Mouse (Mus musculus) forebrain, embryonic 15.5 days (tissue): ENCODE results near the gene Faf1. TPM values are rescaled to one million over a fixed set of nuclear protein-coding genes. Genes with fewer than 3 reads are reported as not detected.

Experiments used
- ATAC-seq: fragments of 200-750 bp; cut with Nextera tagmentation; replicated peaks from 2 replicates; pipeline ENCODE4 v1.8.0; 2017; ENCODE audit warnings: mild to moderate bottlenecking, moderate TSS enrichment, moderate library complexity
- H3K27ac ChIP-seq: fragments of 300-500 bp; sonication (generic); replicated peaks from 2 replicates; pipeline ENCODE4 v1.5.1; 2015; ENCODE audit warnings: mild to moderate bottlenecking, inconsistent platforms
- H3K27me3 ChIP-seq: fragments of 300-500 bp; sonication (generic); 2 replicates; pipeline ENCODE4 v1.6.1; 2015; ENCODE audit warnings: inconsistent platforms
- H3K36me3 ChIP-seq: fragments of 300-500 bp; sonication (generic); 2 replicates; pipeline ENCODE4 v1.6.1; 2015; ENCODE audit warnings: mild to moderate bottlenecking, inconsistent platforms
- H3K4me1 ChIP-seq: fragments of 300-500 bp; sonication (generic); 2 replicates; pipeline ENCODE4 v1.6.1; 2015; ENCODE audit warnings: inconsistent platforms
- H3K4me2 ChIP-seq: fragments of 300-500 bp; sonication (generic); replicated peaks from 2 replicates; pipeline ENCODE4 v1.6.1; 2015; ENCODE audit warnings: mild to moderate bottlenecking, inconsistent platforms
- H3K4me3 ChIP-seq: fragments of 300-500 bp; sonication (generic); 2 replicates; pipeline ENCODE4 v1.5.1; 2015; ENCODE audit warnings: mild to moderate bottlenecking, inconsistent platforms
- H3K9ac ChIP-seq: fragments of 300-500 bp; sonication (generic); replicated peaks from 2 replicates; pipeline ENCODE4 v1.6.1; 2015; ENCODE audit warnings: mild to moderate bottlenecking, inconsistent platforms
- H3K9me3 ChIP-seq: fragments of 300-500 bp; sonication (generic); 2 replicates; pipeline ENCODE4 v1.6.1; 2016; ENCODE audit warnings: inconsistent platforms
- WGBS: fragments of 180-500 bp; shearing (Covaris S2); methylation state at CpG from one replicate; pipeline ENCODE4 v1.1.7; 2015; ENCODE audit warnings: mixed read lengths; 5-methylcytosine and 5-hydroxymethylcytosine counted together
- polyA plus RNA-seq: library from polyadenylated mRNA; unstranded; fragments of >200 nt; fragmentation: Nextera tagmentation; extraction: Ambion mirVana; gene quantifications from 2 replicates; pipeline ENCODE4 v1.2.1, GENCODE M21; 2015

Faf1 gene
- 29.0 and 31.3 TPM in 2 replicates for polyA plus RNA-seq

- no peaks in the 10 kb centered on the region for H3K36me3 ChIP-seq
- H3K4me3 ChIP-seq = peak within 1 kb of the TSS; percentile 82
- WGBS = under 1% methylated on average over 101 of the region's 107 CpGs
- ATAC-seq = peak; percentile 98
- H3K4me1 ChIP-seq = peaks cover 19% of the 10 kb centered on the region
- peak within 1 kb of the TSS; percentile 82 for H3K9ac ChIP-seq
- H3K4me2 ChIP-seq = peak within 1 kb of the TSS; percentile 65
- no peaks in the 10 kb centered on the region for H3K27me3 ChIP-seq
- peak within 1 kb of the TSS; percentile 95 for H3K27ac ChIP-seq
- no peaks in the 10 kb centered on the region for H3K9me3 ChIP-seq
These were observed at the start of gene Faf1 for GRCm38 (mm10) chr4:109676218-109677215. TSS of gene Faf1 (plus strand) at chr4:109676588.

GRCm38 (mm10) chr4:109630215-109630614 is 46.2 kb upstream of the Faf1 start:
- no peak for ATAC-seq
- H3K4me3 ChIP-seq = no peak overlapping the region
- H3K4me2 ChIP-seq = no peak overlapping the region
- 78% methylated on average over 2 of the region's 2 CpGs for WGBS
- no peaks in the 10 kb centered on the region for H3K9me3 ChIP-seq
- no peaks in the 10 kb centered on the region for H3K36me3 ChIP-seq
- H3K27ac ChIP-seq = no peak overlapping the region
- H3K9ac ChIP-seq = no peak overlapping the region
- H3K4me1 ChIP-seq = no peaks in the 10 kb centered on the region
- H3K27me3 ChIP-seq = no peaks in the 10 kb centered on the region

GRCm38 (mm10) chr4:109631029-109631428 is 45.4 kb upstream of the Faf1 start:
- Histone ChIP-seq H3K36me3 (no peaks in the 10 kb centered on the region), H3K27ac (no peak overlapping the region), H3K27me3 (no peaks in the 10 kb centered on the region), H3K4me3 (no peak overlapping the region), H3K4me1 (no peaks in the 10 kb centered on the region), H3K9me3 (no peaks in the 10 kb centered on the region), H3K9ac (no peak overlapping the region), H3K4me2 (no peak overlapping the region)
- no peak for ATAC-seq
- WGBS = 85% methylated on average over 4 of the region's 4 CpGs

- Histone ChIP-seq H3K4me2 (no peak overlapping the region), H3K27me3 (no peaks in the 10 kb centered on the region), H3K4me3 (no peak overlapping the region), H3K36me3 (no peaks in the 10 kb centered on the region), H3K27ac (no peak overlapping the region), H3K9ac (no peak overlapping the region), H3K9me3 (no peaks in the 10 kb centered on the region), H3K4me1 (no peaks in the 10 kb centered on the region)
- ATAC-seq = no peak
- WGBS = 95% methylated on average over 2 of the region's 2 CpGs
These were observed 41.4 kb upstream of the Faf1 start for GRCm38 (mm10) chr4:109634971-109635370.

- Histone ChIP-seq H3K27ac (no peak overlapping the region), H3K27me3 (no peaks in the 10 kb centered on the region), H3K4me2 (no peak overlapping the region), H3K9me3 (no peaks in the 10 kb centered on the region), H3K4me3 (no peak overlapping the region), H3K36me3 (no peaks in the 10 kb centered on the region), H3K9ac (no peak overlapping the region), H3K4me1 (no peaks in the 10 kb centered on the region)
- 91% methylated on average over 9 of the region's 9 CpGs for WGBS
- no peak for ATAC-seq
These were observed 37.0 kb upstream of the Faf1 start for GRCm38 (mm10) chr4:109639356-109639755.

GRCm38 (mm10) chr4:109640141-109640540 is 36.2 kb upstream of the Faf1 start:
- no peak overlapping the region for H3K9ac ChIP-seq
- no peak overlapping the region for H3K27ac ChIP-seq
- H3K9me3 ChIP-seq = no peaks in the 10 kb centered on the region
- H3K36me3 ChIP-seq = no peaks in the 10 kb centered on the region
- no peak overlapping the region for H3K4me2 ChIP-seq
- no peak overlapping the region for H3K4me3 ChIP-seq
- no peak for ATAC-seq
- H3K4me1 ChIP-seq = no peaks in the 10 kb centered on the region
- H3K27me3 ChIP-seq = no peaks in the 10 kb centered on the region
- 92% methylated on average over 7 of the region's 7 CpGs for WGBS

GRCm38 (mm10) chr4:109641451-109641850 is 34.9 kb upstream of the Faf1 start:
- Histone ChIP-seq H3K27ac (no peak overlapping the region), H3K4me1 (no peaks in the 10 kb centered on the region), H3K27me3 (no peaks in the 10 kb centered on the region), H3K4me3 (no peak overlapping the region), H3K4me2 (no peak overlapping the region), H3K9me3 (no peaks in the 10 kb centered on the region), H3K36me3 (no peaks in the 10 kb centered on the region), H3K9ac (no peak overlapping the region)
- WGBS = 76% methylated on average over 3 of the region's 3 CpGs
- no peak for ATAC-seq

- Histone ChIP-seq H3K4me3 (no peak overlapping the region), H3K36me3 (no peaks in the 10 kb centered on the region), H3K27me3 (no peaks in the 10 kb centered on the region), H3K9ac (no peak overlapping the region), H3K9me3 (no peaks in the 10 kb centered on the region), H3K4me1 (no peaks in the 10 kb centered on the region), H3K4me2 (no peak overlapping the region), H3K27ac (no peak overlapping the region)
- ATAC-seq = no peak
- 77% methylated on average over 4 of the region's 4 CpGs for WGBS
These were observed 29.1 kb upstream of the Faf1 start for GRCm38 (mm10) chr4:109647281-109647680.

GRCm38 (mm10) chr4:109649331-109649730 is 27.1 kb upstream of the Faf1 start:
- H3K4me3 ChIP-seq = no peak overlapping the region
- H3K27ac ChIP-seq = no peak overlapping the region
- no peak overlapping the region for H3K4me2 ChIP-seq
- H3K27me3 ChIP-seq = peaks cover 3% of the 10 kb centered on the region; the same call in 1 of the 2 replicates
- H3K9ac ChIP-seq = no peak overlapping the region
- H3K9me3 ChIP-seq = no peaks in the 10 kb centered on the region
- H3K4me1 ChIP-seq = no peaks in the 10 kb centered on the region
- no peak for ATAC-seq
- no peaks in the 10 kb centered on the region for H3K36me3 ChIP-seq
- 85% methylated on average over 5 of the region's 5 CpGs for WGBS

- Histone ChIP-seq H3K4me2 (no peak overlapping the region), H3K4me1 (peaks cover 15% of the 10 kb centered on the region), H3K9ac (no peak overlapping the region), H3K27me3 (peaks cover 17% of the 10 kb centered on the region; the same call in 1 of the 2 replicates), H3K27ac (no peak overlapping the region), H3K9me3 (no peaks in the 10 kb centered on the region), H3K4me3 (no peak overlapping the region), H3K36me3 (no peaks in the 10 kb centered on the region)
- ATAC-seq = no peak
These were observed 23.1 kb upstream of the Faf1 start for GRCm38 (mm10) chr4:109653251-109653650.

- H3K27ac ChIP-seq = no peak overlapping the region
- peaks cover 27% of the 10 kb centered on the region for H3K27me3 ChIP-seq
These were observed 21.7 kb upstream of the Faf1 start for GRCm38 (mm10) chr4:109654701-109655100.

GRCm38 (mm10) chr4:109655738-109656137 is 20.6 kb upstream of the Faf1 start:
- ATAC-seq = no peak
- Histone ChIP-seq H3K4me1 (peaks cover 15% of the 10 kb centered on the region), H3K36me3 (no peaks in the 10 kb centered on the region), H3K27me3 (peaks cover 34% of the 10 kb centered on the region), H3K9me3 (no peaks in the 10 kb centered on the region), H3K4me3 (no peak overlapping the region), H3K4me2 (no peak overlapping the region), H3K9ac (no peak overlapping the region), H3K27ac (no peak overlapping the region)
- 63% methylated on average over 2 of the region's 2 CpGs for WGBS

More at GRCm38 (mm10) chr4:109654701-109655100, 21.7 kb upstream of the Faf1 start:
- Histone ChIP-seq H3K36me3 (no peaks in the 10 kb centered on the region), H3K4me3 (no peak overlapping the region), H3K9ac (no peak overlapping the region), H3K4me1 (peaks cover 15% of the 10 kb centered on the region), H3K9me3 (no peaks in the 10 kb centered on the region), H3K4me2 (no peak overlapping the region)
- ATAC-seq = no peak
- WGBS = 54% methylated on average over 2 of the region's 2 CpGs
